Mouse (Mus musculus) heart, embryonic 16.5 days (tissue): ENCODE measurements around the gene Kdelr2. TPM values are rescaled to one million over a fixed set of nuclear protein-coding genes. Genes with fewer than 3 reads are reported as not detected.

Source experiments
- ATAC-seq: fragments of 200-750 bp; cut with Nextera tagmentation; replicated peaks from 2 replicates; pipeline ENCODE4 v1.8.0; 2017; ENCODE audit warnings: moderate number of reproducible peaks; ENCODE audit not compliant: insufficient read depth, low FRiP score; ENCODE audit errors: extremely low read depth
- H3K27ac ChIP-seq: fragments of 300-500 bp; sonication (generic); 2 replicates; pipeline ENCODE4 v1.5.1; 2014; ENCODE audit warnings: mild to moderate bottlenecking, low read length, control low read depth, moderate library complexity
- H3K27me3 ChIP-seq: fragments of 300-500 bp; sonication (generic); 2 replicates; pipeline ENCODE4 v1.6.1; 2014; ENCODE audit warnings: low read length, mixed read lengths; ENCODE audit not compliant: control insufficient read depth, insufficient read depth
- H3K36me3 ChIP-seq: fragments of 300-500 bp; sonication (generic); 2 replicates; pipeline ENCODE4 v1.6.1; 2014; ENCODE audit not compliant: control insufficient read depth, insufficient read depth
- H3K4me1 ChIP-seq: fragments of 300-500 bp; sonication (generic); 2 replicates; pipeline ENCODE4 v1.6.1; 2014; ENCODE audit warnings: low read length, mixed read lengths; ENCODE audit not compliant: control insufficient read depth, insufficient read depth
- H3K4me2 ChIP-seq: fragments of 300-500 bp; sonication (generic); 2 replicates; pipeline ENCODE4 v1.6.1; 2014; ENCODE audit warnings: low read depth, mild to moderate bottlenecking, control low read depth, low read length
- H3K4me3 ChIP-seq: fragments of 300-500 bp; sonication (generic); 2 replicates; pipeline ENCODE4 v1.5.1; 2014; ENCODE audit warnings: mild to moderate bottlenecking, control low read depth, low read length
- H3K9ac ChIP-seq: fragments of 300-500 bp; sonication (generic); 2 replicates; pipeline ENCODE4 v1.6.1; 2014; ENCODE audit warnings: low read length, control low read depth
- H3K9me3 ChIP-seq: fragments of 300-500 bp; sonication (generic); replicated peaks from 2 replicates; pipeline ENCODE4 v1.6.1; 2016; ENCODE audit warnings: low read length; ENCODE audit not compliant: control insufficient read depth
- WGBS: fragments of 180-500 bp; shearing (Covaris S2); extraction: QIAGEN DNeasy Blood & Tissue Kit; methylation state at CpG from one replicate; pipeline ENCODE4 v1.1.7; 2014; 5-methylcytosine and 5-hydroxymethylcytosine counted together
- polyA plus RNA-seq: library from polyadenylated mRNA; unstranded; fragments of >200 nt; fragmentation: Nextera tagmentation; extraction: Ambion mirVana; gene quantifications from 2 replicates; pipeline ENCODE4 v1.2.1, GENCODE M21; 2015

The Kdelr2 gene
- polyA plus RNA-seq, result 194 and 203 TPM in 2 replicates

- Histone ChIP-seq H3K27me3 (no peaks in the 10 kb centered on the region), H3K4me1 (peaks cover 28% of the 10 kb centered on the region), H3K36me3 (0 out of 2 replicates have a peak, but pooled peaks cover 3% of the 10 kb centered on the region), H3K9me3 (no peaks in the 10 kb centered on the region), H3K9ac (peak within 1 kb of the TSS; percentile 97), H3K4me2 (peak within 1 kb of the TSS; percentile 87), H3K4me3 (peak within 1 kb of the TSS; percentile 98), H3K27ac (peak within 1 kb of the TSS; percentile 88)
- WGBS, result under 1% methylated on average over 72 of the region's 72 CpGs
- peak; percentile 98 for ATAC-seq
Observed at GRCm38 (mm10) chr5:143403221-143404147, at the start of gene Kdelr2. Kdelr2 (plus strand) TSS chr5:143403838.

DNA sequence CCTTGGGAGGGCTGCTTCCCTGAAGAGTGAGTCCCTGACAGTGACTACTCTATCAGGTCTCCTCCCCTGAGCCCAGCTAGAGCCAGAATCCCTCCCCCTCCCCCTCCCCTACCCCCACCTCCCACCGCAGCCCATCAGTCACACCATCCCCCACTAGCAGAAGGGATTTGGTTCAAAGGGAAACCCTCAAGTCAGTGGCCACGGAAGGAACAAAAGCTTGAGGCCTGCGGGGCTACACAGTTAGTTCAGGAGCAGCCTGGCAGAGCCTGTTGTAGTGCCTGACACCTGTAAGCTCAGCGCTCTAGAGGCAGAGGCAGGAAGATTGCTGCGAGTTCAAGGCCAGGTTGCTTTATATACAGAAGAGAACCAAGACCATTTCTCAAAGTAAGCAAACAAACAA is 47.6 kb upstream of the Kdelr2 start:
- Histone ChIP-seq H3K9me3 (peaks cover 4% of the 10 kb centered on the region), H3K9ac (no peak overlapping the region), H3K27me3 (peaks cover 21% of the 10 kb centered on the region), H3K4me1 (peaks cover 4% of the 10 kb centered on the region; the same call in 1 of the 2 replicates), H3K4me2 (no peak overlapping the region), H3K4me3 (no peak overlapping the region), H3K27ac (no peak overlapping the region), H3K36me3 (no peaks in the 10 kb centered on the region)
- 31% methylated on average over 5 of the region's 5 CpGs for WGBS
- ATAC-seq, result no peak

- H3K27me3 ChIP-seq, result peaks cover 21% of the 10 kb centered on the region
- H3K4me2 ChIP-seq, result peak within 1 kb of the TSS; percentile 39; the same call in 1 of the 2 replicates
- H3K4me1 ChIP-seq, result peaks cover 4% of the 10 kb centered on the region; the same call in 1 of the 2 replicates
- peak within 1 kb of the TSS; percentile 26 for H3K4me3 ChIP-seq
- H3K36me3 ChIP-seq, result no peaks in the 10 kb centered on the region
- peaks cover 3% of the 10 kb centered on the region; the same call in 1 of the 2 replicates for H3K9me3 ChIP-seq
- no peak for ATAC-seq
- H3K27ac ChIP-seq, result no peak within 1 kb of the TSS
- no peak within 1 kb of the TSS for H3K9ac ChIP-seq
- WGBS, result 16% methylated on average over 17 of the region's 17 CpGs
Observed at GRCm38 (mm10) chr5:143356686-143357388, 46.8 kb upstream of the Kdelr2 start, which contains the start of gene Grid2ip. Grid2ip (plus strand) TSS chr5:143357338.

DNA sequence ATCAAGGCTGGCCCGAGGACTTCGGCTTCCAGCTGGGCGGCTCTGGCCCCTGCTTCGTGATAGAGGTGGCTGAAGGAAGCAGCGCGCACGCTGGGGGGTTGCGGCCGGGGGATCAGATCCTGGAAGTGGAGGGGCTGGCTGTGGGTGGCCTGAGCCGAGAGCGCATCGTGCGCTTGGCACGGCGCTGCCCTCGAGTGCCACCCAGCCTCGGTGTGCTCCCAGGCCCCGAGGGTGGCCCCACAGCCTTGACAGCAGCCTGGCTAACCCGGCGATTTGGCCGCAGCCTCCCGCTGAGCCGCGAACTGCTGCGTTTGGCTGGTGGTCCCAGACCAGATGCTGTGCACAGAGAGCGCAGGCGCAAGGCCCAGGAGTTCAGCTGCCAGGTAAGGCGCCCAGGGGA is 46.1 kb upstream of the Kdelr2 start:
- Histone ChIP-seq H3K4me1 (peaks cover 4% of the 10 kb centered on the region; the same call in 1 of the 2 replicates), H3K27ac (no peak overlapping the region), H3K4me2 (peak overlapping the region; percentile 39; the same call in 1 of the 2 replicates), H3K9ac (no peak overlapping the region), H3K4me3 (peak overlapping the region; percentile 26), H3K27me3 (peaks cover 22% of the 10 kb centered on the region), H3K9me3 (peaks cover 3% of the 10 kb centered on the region; the same call in 1 of the 2 replicates), H3K36me3 (no peaks in the 10 kb centered on the region)
- 5% methylated on average over 28 of the region's 28 CpGs for WGBS
- ATAC-seq, result no peak

GRCm38 (mm10) chr5:143359263-143359662 is 44.4 kb upstream of the Kdelr2 start:
- 28% methylated on average over 7 of the region's 7 CpGs for WGBS
- peaks cover 33% of the 10 kb centered on the region for H3K27me3 ChIP-seq
- ATAC-seq, result no peak

DNA sequence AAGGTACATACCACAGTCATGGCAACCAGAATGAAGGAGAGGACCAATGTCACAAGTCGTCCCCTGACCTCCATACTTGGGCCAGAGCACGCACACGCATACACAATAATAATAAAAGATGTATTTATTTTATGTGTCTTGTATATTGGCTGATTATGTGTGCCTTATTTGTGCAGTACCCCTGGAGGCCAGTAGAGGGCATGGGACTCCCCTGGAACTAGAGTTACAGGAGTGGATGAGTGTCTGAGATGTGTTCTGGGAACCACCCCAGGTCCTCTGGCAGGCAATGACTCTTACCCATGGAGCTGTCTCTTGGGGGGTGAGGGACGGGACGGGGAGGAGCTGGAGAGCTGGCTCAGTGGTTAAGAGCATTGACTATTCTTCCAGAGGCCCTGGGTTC is 43.6 kb upstream of the Kdelr2 start:
- Histone ChIP-seq H3K4me3 (no peak overlapping the region), H3K36me3 (no peaks in the 10 kb centered on the region), H3K4me1 (peaks cover 14% of the 10 kb centered on the region), H3K9me3 (no peaks in the 10 kb centered on the region), H3K9ac (no peak overlapping the region), H3K27ac (no peak overlapping the region), H3K27me3 (peaks cover 41% of the 10 kb centered on the region), H3K4me2 (no peak overlapping the region)
- 57% methylated on average over 5 of the region's 5 CpGs for WGBS
- no peak for ATAC-seq

More at GRCm38 (mm10) chr5:143359263-143359662, 44.4 kb upstream of the Kdelr2 start:
- Histone ChIP-seq H3K4me1 (peaks cover 9% of the 10 kb centered on the region), H3K9me3 (no peaks in the 10 kb centered on the region; the same call in 1 of the 2 replicates), H3K4me2 (no peak overlapping the region), H3K4me3 (no peak overlapping the region), H3K36me3 (no peaks in the 10 kb centered on the region), H3K9ac (no peak overlapping the region), H3K27ac (no peak overlapping the region)

- H3K9ac ChIP-seq, result no peak overlapping the region
- ATAC-seq, result no peak
- no peak overlapping the region for H3K27ac ChIP-seq
- H3K4me3 ChIP-seq, result no peak overlapping the region
- no peaks in the 10 kb centered on the region for H3K36me3 ChIP-seq
- no peak overlapping the region for H3K4me2 ChIP-seq
- no peaks in the 10 kb centered on the region for H3K9me3 ChIP-seq
- WGBS, result 62% methylated on average over 7 of the region's 7 CpGs
- H3K27me3 ChIP-seq, result peaks cover 48% of the 10 kb centered on the region
- H3K4me1 ChIP-seq, result peaks cover 14% of the 10 kb centered on the region
Observed at GRCm38 (mm10) chr5:143361428-143361827, 42.2 kb upstream of the Kdelr2 start.

DNA sequence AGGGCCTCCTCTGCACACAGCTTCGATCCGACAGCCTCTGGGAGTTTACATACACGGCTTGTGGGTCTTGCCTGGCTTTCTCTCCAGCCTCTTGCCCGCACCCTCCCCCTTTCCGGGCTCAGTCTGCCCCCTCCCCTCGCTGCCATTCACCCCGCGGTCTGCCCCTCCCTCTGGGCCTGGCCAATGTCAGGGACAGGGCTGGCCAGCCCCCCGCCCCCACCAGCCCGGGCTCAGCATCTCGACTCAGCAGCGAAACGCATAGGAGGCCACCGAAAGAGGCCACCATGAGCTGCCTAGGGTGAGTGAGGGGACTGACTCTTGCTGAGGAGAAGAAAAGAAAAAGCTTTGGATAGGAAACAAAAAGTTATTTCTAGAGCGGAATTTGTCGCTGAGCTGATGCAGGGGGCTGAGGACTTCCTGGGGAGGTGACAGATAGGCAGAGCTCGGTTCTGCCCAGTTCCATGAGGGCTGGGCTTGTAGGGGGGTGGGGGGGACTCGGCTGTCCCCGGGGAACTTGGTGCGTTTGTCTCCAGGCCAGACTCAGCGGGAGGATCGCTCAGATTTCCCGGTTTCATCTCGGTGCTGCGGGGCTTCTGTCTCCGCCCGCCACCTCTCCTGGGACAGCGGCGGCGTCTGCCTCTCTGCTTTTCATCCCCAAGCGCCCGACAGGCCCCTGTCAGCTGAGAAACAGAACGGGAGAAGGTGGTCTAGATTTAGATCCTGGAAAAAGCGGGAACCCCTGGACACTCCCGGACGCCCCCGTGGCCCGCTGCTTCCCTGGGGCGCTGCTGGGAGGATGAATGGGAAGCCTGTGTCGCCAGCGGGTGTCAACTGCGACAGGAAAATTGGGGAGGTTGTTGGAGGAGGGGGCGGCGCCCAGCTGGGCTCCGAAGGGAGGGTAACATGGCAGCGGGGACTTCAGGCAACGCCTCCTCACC is 39.7 kb upstream of the Kdelr2 start:
- peaks cover 11% of the 10 kb centered on the region for H3K4me1 ChIP-seq
- WGBS, result under 1% methylated on average over 47 of the region's 47 CpGs
- H3K4me2 ChIP-seq, result peak overlapping the region; percentile 98
- no peaks in the 10 kb centered on the region for H3K36me3 ChIP-seq
- no peaks in the 10 kb centered on the region for H3K9me3 ChIP-seq
- H3K27me3 ChIP-seq, result peaks cover 40% of the 10 kb centered on the region
- peak overlapping the region; percentile 53 for H3K4me3 ChIP-seq
- ATAC-seq, result peak; percentile 49
- H3K27ac ChIP-seq, result no peak overlapping the region
- peak overlapping the region; percentile 71 for H3K9ac ChIP-seq
